Comparison of ENCODE assay signal across 14 mouse cellular contexts in the genomic region with DNA sequence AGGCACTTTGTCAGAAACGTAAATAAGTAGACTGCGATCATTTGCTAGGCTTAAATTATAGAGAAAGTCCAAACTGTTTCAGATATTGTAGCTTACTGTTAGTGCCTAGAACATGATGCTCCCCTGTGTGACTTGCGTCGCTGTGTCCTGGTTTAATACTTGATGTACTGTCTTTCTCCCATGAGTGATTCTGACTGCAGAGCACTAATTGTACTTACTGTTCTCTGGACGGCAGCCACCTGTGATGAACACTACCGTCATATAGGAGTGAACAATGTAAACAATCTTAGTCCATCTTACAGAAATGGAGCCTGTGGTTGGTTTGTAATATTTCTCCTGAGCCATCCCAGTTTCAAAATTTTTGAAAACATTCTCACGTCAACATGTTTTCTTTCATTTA.
"Had no signal": no experiment of that assay in that cellular context is flagged by ENCODE, and none has a peak within 500 bp of the region (broad histone marks: within the 10 kb centered on the region; RNA-seq: fewer than 3 reads in every experiment).

No protein-coding gene starts in this region.

- H3K4me3 ChIP-seq: limb, embryonic 13.5 days; midbrain, embryonic 12.5 days; myocyte; neural tube, embryonic 15.5 days had no signal

- H3K9ac ChIP-seq: limb, embryonic 13.5 days; liver, embryonic 14.5 days; midbrain, embryonic 12.5 days; neural tube, embryonic 15.5 days had no signal

- H3K27ac ChIP-seq: limb, embryonic 13.5 days; liver, embryonic 14.5 days; midbrain, embryonic 12.5 days had no signal

- H3K4me1 ChIP-seq: limb, embryonic 13.5 days; midbrain, embryonic 12.5 days had no signal

- H3K4me2 ChIP-seq: limb, embryonic 13.5 days; midbrain, embryonic 12.5 days; neural tube, embryonic 15.5 days had no signal

- H3K9me3 ChIP-seq: limb, embryonic 13.5 days; midbrain, embryonic 12.5 days; neural tube, embryonic 15.5 days had no signal

- H3K27me3 ChIP-seq: midbrain, embryonic 12.5 days; neural tube, embryonic 15.5 days had no signal

- H3K36me3 ChIP-seq: limb, embryonic 13.5 days had no signal

- DNase-seq: kidney, adult 8-10 months; kidney, postnatal 14 days; layer of hippocampus, postnatal 36 days; left cerebral cortex, postnatal 4 days; lung, adult 18-20 months; right cerebral cortex, adult 18-20 months; spleen, adult 18-20 months; thymus, adult 18-20 months; thymus, postnatal 14 days had no signal
